8 mouse cellular contexts compared by ENCODE assay signal in genomic region chr15:84105105-84105923, GRCm38 (mm10). TPM values are rescaled to one million over a fixed set of nuclear protein-coding genes. Genes with fewer than 3 reads are reported as not detected.
DNase-seq lines count a peak whose midpoint lies in the region; ATAC-seq lines count a peak whose summit lies in the region.

Gene Sult4a1, minus strand, starts transcription at chr15:84105754.

- H3K36me3 ChIP-seq in hindbrain, embryonic 10.5 days = no peaks in the 10 kb centered on the region
- no peaks in the 10 kb centered on the region for H3K36me3 ChIP-seq in limb, embryonic 12.5 days

- 1% methylated on average over 77 of the region's 77 CpGs for WGBS in hindbrain, embryonic 10.5 days
- 2% methylated on average over 72 of the region's 77 CpGs for WGBS in limb, embryonic 12.5 days

- H3K4me1 ChIP-seq in hindbrain, embryonic 10.5 days (replicated peaks) = peaks cover 24% of the 10 kb centered on the region
- H3K4me1 ChIP-seq in limb, embryonic 12.5 days (replicated peaks) = peaks cover 11% of the 10 kb centered on the region

- H3K9ac ChIP-seq in limb, embryonic 12.5 days (replicated peaks) = peak within 1 kb of the TSS; percentile 42

- H3K9me3 ChIP-seq in hindbrain, embryonic 10.5 days = no peaks in the 10 kb centered on the region
- no peaks in the 10 kb centered on the region for H3K9me3 ChIP-seq in limb, embryonic 12.5 days

- peak; percentile 50; the same call in 1 of the 2 replicates for ATAC-seq in limb, embryonic 12.5 days (ENCODE audit: insufficient number of reproducible peaks, insufficient read depth, low FRiP score, low TSS enrichment, low read depth)
- ATAC-seq in megakaryocyte progenitor cell, adult 5-6 weeks (replicated peaks; ENCODE audit: poor library complexity) = no peak

- H3K27me3 ChIP-seq in hindbrain, embryonic 10.5 days (ENCODE audit: insufficient read depth, poor library complexity, severe bottlenecking) = peaks cover 53% of the 10 kb centered on the region
- peaks cover 69% of the 10 kb centered on the region for H3K27me3 ChIP-seq in limb, embryonic 12.5 days

- peak; percentile 12 to 37 for DNase-seq in adrenal gland, adult (ENCODE audit: inconsistent age in 2 of 2, low spot score in 1 of 2)
- no peak for DNase-seq in adrenal gland, postnatal 4 days (ENCODE audit: low spot score in 2 of 2)
- peak; percentile 39 for DNase-seq in thymus, postnatal 4 days
- DNase-seq in thymus, postnatal 10 days (ENCODE audit: low spot score in 2 of 2) = no peak
- DNase-seq in hindbrain, embryonic 10.5 days (ENCODE audit: low spot score) = peak; percentile 45
- peak; percentile 58 for DNase-seq in retina, postnatal 1 day

- peak within 1 kb of the TSS; percentile 89 for H3K4me2 ChIP-seq in limb, embryonic 12.5 days

- H3K4me3 ChIP-seq in hindbrain, embryonic 10.5 days = peak within 1 kb of the TSS; percentile 67
- peak within 1 kb of the TSS; percentile 54 for H3K4me3 ChIP-seq in limb, embryonic 12.5 days (replicated peaks)

- peak within 1 kb of the TSS; percentile 69 for H3K27ac ChIP-seq in hindbrain, embryonic 10.5 days
- no peak within 1 kb of the TSS for H3K27ac ChIP-seq in limb, embryonic 12.5 days

RNA-seq across cellular contexts. Expression of gene Sult4a1, which starts in this region (rescaled TPM):
- 1 to 10 TPM; 6.0 to 10.0 TPM for total RNA-seq in adrenal gland, postnatal 4 days (2021)
- 12.0 and 14.8 TPM in 2 replicates for polyA plus RNA-seq in hindbrain, embryonic 10.5 days (2016; fragmentation: Nextera tagmentation; extraction: Ambion mirVana)
- polyA plus RNA-seq in limb, embryonic 12.5 days (2016; fragmentation: Nextera tagmentation; extraction: Ambion mirVana) = 1.9 and 2.9 TPM in 2 replicates
- not detected in 2 replicates for total RNA-seq in megakaryocyte progenitor cell, adult 5-6 weeks (2015)
- not detected in 2 replicates for total RNA-seq in megakaryocyte progenitor cell, adult 5-6 weeks (2017)

Comparison
In these comparisons a context has a peak if more than half of its experiments do, and no peak if none do; other contexts are left out.
1. RNA of gene Sult4a1 (total RNA-seq): 6.0 to 10.0 TPM in adrenal gland, postnatal 4 days; not detected in megakaryocyte progenitor cell, adult 5-6 weeks; every median in the first group is over 4 times any median in the second.
2. DNase-seq: peak in adrenal gland, adult (2 of 2), thymus, postnatal 4 days (single experiment), hindbrain, embryonic 10.5 days (single experiment) and retina, postnatal 1 day (single experiment); none in adrenal gland, postnatal 4 days (0 of 2) and thymus, postnatal 10 days (0 of 2).